Mouse (Mus musculus) embryonic fibroblast, embryonic 13.5 days (primary cell): Measurements from ENCODE around the gene Plcg1.

Experiments used
- CTCF ChIP-seq: IDR thresholded peaks from 2 replicates; pipeline ENCODE4 v1.5.1; 2011; ENCODE audit warnings: mild to moderate bottlenecking, control low read depth, low read length, moderate library complexity, borderline replicate concordance; ENCODE audit not compliant: insufficient read depth
- POLR2A ChIP-seq: IDR thresholded peaks from 2 replicates; pipeline ENCODE4 v1.6.1; 2011; ENCODE audit warnings: low read depth, mild to moderate bottlenecking, control low read depth, low read length, moderate library complexity

DNA sequence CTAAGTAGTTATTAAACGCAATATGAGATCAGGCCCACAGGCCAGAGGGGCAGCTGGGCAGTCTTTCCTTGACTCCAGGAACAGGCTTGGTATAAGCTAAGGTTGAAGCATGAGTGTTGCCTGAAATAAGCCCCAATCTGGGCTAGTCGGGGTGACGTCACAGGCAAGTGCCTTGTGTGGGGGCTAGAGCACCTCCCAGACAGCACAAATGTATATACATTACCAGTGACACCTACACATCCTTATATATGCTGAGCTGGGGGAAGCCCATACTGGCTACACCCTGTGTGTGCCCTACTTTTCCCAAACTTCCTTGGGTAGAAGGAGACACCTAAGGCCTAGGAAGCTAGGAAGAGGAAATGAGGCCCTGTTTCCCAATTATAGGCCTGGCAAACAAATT lies 2.1 kb upstream of the Plcg1 start:
- TF ChIP-seq CTCF (no peak), POLR2A (no peak)
